Mouse (Mus musculus): ENCODE data around the gene Micu2. TPM values are rescaled to one million over a fixed set of nuclear protein-coding genes. Genes with fewer than 3 reads are reported as not detected.
"Not testable (repeated sequence)": the region's sequence is repeated elsewhere in the genome, so short reads cannot be mapped to it uniquely, and the experiment has no call there.

Gene Micu2
- polyA plus RNA-seq, 1 experiment from 2014 or later: 74.1 TPM

GRCm38 (mm10) chr14:57933608-57934007 lies 65.5 kb downstream of the Micu2 start:
- Histone ChIP-seq H3K4me2 (ENCODE audit: low read depth, low read length) (no peak overlapping the region), H3K27me3 (ENCODE audit: control insufficient read depth, insufficient read depth, low read depth, low read length) (no peaks in the 10 kb centered on the region), H3K4me1 (replicated peaks; ENCODE audit: control insufficient read depth, insufficient read depth, low read length) (no peaks in the 10 kb centered on the region), H3K9me3 (ENCODE audit: control insufficient read depth, low read length) (no peaks in the 10 kb centered on the region), H3K9ac (ENCODE audit: low read length) (no peak overlapping the region), H3K4me3 (ENCODE audit: low read length) (no peak overlapping the region), H3K36me3 (ENCODE audit: control insufficient read depth, insufficient read depth, low read length) (peaks cover 6% of the 10 kb centered on the region; the same call in 1 of the 2 replicates), H3K27ac (ENCODE audit: low read length) (no peak overlapping the region)
- ATAC-seq (ENCODE audit: low read depth): no peak
- 66% methylated on average over 7 of the region's 7 CpGs for WGBS

- Histone ChIP-seq H3K4me3 (ENCODE audit: low read length) (no peak overlapping the region), H3K36me3 (ENCODE audit: control insufficient read depth, insufficient read depth, low read length) (peaks cover 6% of the 10 kb centered on the region; the same call in 1 of the 2 replicates), H3K4me1 (replicated peaks; ENCODE audit: control insufficient read depth, insufficient read depth, low read length) (no peaks in the 10 kb centered on the region), H3K9ac (ENCODE audit: low read length) (no peak overlapping the region), H3K9me3 (ENCODE audit: control insufficient read depth, low read length) (no peaks in the 10 kb centered on the region), H3K27me3 (ENCODE audit: control insufficient read depth, insufficient read depth, low read depth, low read length) (no peaks in the 10 kb centered on the region), H3K27ac (ENCODE audit: low read length) (no peak overlapping the region), H3K4me2 (ENCODE audit: low read depth, low read length) (no peak overlapping the region)
- 61% methylated on average over 7 of the region's 7 CpGs for WGBS
- no peak for ATAC-seq (ENCODE audit: low read depth)
Measured at GRCm38 (mm10) chr14:57932881-57933443, 66.1 kb downstream of the Micu2 start.

GRCm38 (mm10) chr14:57921428-57922131 lies 77.5 kb downstream of the Micu2 start:
- ATAC-seq (ENCODE audit: low read depth): peak; percentile 64; the same call in 1 of the 2 replicates

GRCm38 (mm10) chr14:57920568-57921310 lies 78.3 kb downstream of the Micu2 start:
- Histone ChIP-seq H3K9me3 (ENCODE audit: control insufficient read depth, low read length) (peaks cover 3% of the 10 kb centered on the region), H3K27me3 (ENCODE audit: control insufficient read depth, insufficient read depth, low read depth, low read length) (no peaks in the 10 kb centered on the region), H3K4me1 (replicated peaks; ENCODE audit: control insufficient read depth, insufficient read depth, low read length) (no peaks in the 10 kb centered on the region), H3K4me3 (ENCODE audit: low read length) (no peak overlapping the region), H3K36me3 (ENCODE audit: control insufficient read depth, insufficient read depth, low read length) (peaks cover 30% of the 10 kb centered on the region), H3K4me2 (ENCODE audit: low read depth, low read length) (no peak overlapping the region), H3K9ac (ENCODE audit: low read length) (no peak overlapping the region), H3K27ac (ENCODE audit: low read length) (peak overlapping the region; percentile 50)
- 74% methylated on average over 18 of the region's 18 CpGs for WGBS
- ATAC-seq (ENCODE audit: low read depth): no peak

More at GRCm38 (mm10) chr14:57921428-57922131, 77.5 kb downstream of the Micu2 start:
- Histone ChIP-seq H3K4me3 (ENCODE audit: low read length) (no peak overlapping the region), H3K27me3 (ENCODE audit: control insufficient read depth, insufficient read depth, low read depth, low read length) (no peaks in the 10 kb centered on the region), H3K9ac (ENCODE audit: low read length) (no peak overlapping the region), H3K4me2 (ENCODE audit: low read depth, low read length) (no peak overlapping the region), H3K9me3 (ENCODE audit: control insufficient read depth, low read length) (peaks cover 3% of the 10 kb centered on the region), H3K36me3 (ENCODE audit: control insufficient read depth, insufficient read depth, low read length) (peaks cover 27% of the 10 kb centered on the region), H3K27ac (ENCODE audit: low read length) (peak overlapping the region; percentile 50), H3K4me1 (replicated peaks; ENCODE audit: control insufficient read depth, insufficient read depth, low read length) (no peaks in the 10 kb centered on the region)
- 55% methylated on average over 10 of the region's 10 CpGs for whole genome bisulfite sequencing

GRCm38 (mm10) chr14:57919148-57919875 lies 79.8 kb downstream of the Micu2 start:
- 85% methylated on average over 17 of the region's 17 CpGs for WGBS
- peaks cover 3% of the 10 kb centered on the region for H3K9me3 ChIP-seq (ENCODE audit: control insufficient read depth, low read length)
- no peak overlapping the region for H3K4me3 ChIP-seq (ENCODE audit: low read length)
- no peaks in the 10 kb centered on the region for H3K27me3 ChIP-seq (ENCODE audit: control insufficient read depth, insufficient read depth, low read depth, low read length)
- no peak for ATAC-seq (ENCODE audit: low read depth)
- H3K4me2 ChIP-seq (ENCODE audit: low read depth, low read length): no peak overlapping the region
- no peak overlapping the region for H3K27ac ChIP-seq (ENCODE audit: low read length)
- no peaks in the 10 kb centered on the region for H3K4me1 ChIP-seq (replicated peaks; ENCODE audit: control insufficient read depth, insufficient read depth, low read length)
- no peak overlapping the region for H3K9ac ChIP-seq (ENCODE audit: low read length)
- H3K36me3 ChIP-seq (ENCODE audit: control insufficient read depth, insufficient read depth, low read length): peaks cover 25% of the 10 kb centered on the region

GRCm38 (mm10) chr14:57915341-57915740 lies 83.7 kb downstream of the Micu2 start:
- ATAC-seq (ENCODE audit: low read depth): no peak
- H3K9me3 ChIP-seq (ENCODE audit: control insufficient read depth, low read length): no peaks in the 10 kb centered on the region
- no peak overlapping the region for H3K4me2 ChIP-seq (ENCODE audit: low read depth, low read length)
- 78% methylated on average over 6 of the region's 6 CpGs for WGBS
- H3K4me1 ChIP-seq (replicated peaks; ENCODE audit: control insufficient read depth, insufficient read depth, low read length): 0 out of 2 replicates have a peak, but pooled peaks cover 1% of the 10 kb centered on the region
- no peak overlapping the region for H3K27ac ChIP-seq (ENCODE audit: low read length)
- peaks cover 12% of the 10 kb centered on the region; the same call in 1 of the 2 replicates for H3K36me3 ChIP-seq (ENCODE audit: control insufficient read depth, insufficient read depth, low read length)
- no peak overlapping the region for H3K9ac ChIP-seq (ENCODE audit: low read length)
- H3K27me3 ChIP-seq (ENCODE audit: control insufficient read depth, insufficient read depth, low read depth, low read length): no peaks in the 10 kb centered on the region
- no peak overlapping the region for H3K4me3 ChIP-seq (ENCODE audit: low read length)

- WGBS: 36% methylated on average over 1 of the region's 1 CpGs
Measured at GRCm38 (mm10) chr14:57912211-57913007, 86.7 kb downstream of the Micu2 start.

GRCm38 (mm10) chr14:57911787-57912186 lies 87.3 kb downstream of the Micu2 start:
- H3K9me3 ChIP-seq (ENCODE audit: control insufficient read depth, low read length); H3K4me2 ChIP-seq (ENCODE audit: low read depth, low read length); H3K4me3 ChIP-seq (ENCODE audit: low read length); ATAC-seq (ENCODE audit: low read depth); H3K9ac ChIP-seq (ENCODE audit: low read length); H3K36me3 ChIP-seq (ENCODE audit: control insufficient read depth, insufficient read depth, low read length); H3K4me1 ChIP-seq (replicated peaks; ENCODE audit: control insufficient read depth, insufficient read depth, low read length); H3K27me3 ChIP-seq (ENCODE audit: control insufficient read depth, insufficient read depth, low read depth, low read length); H3K27ac ChIP-seq (ENCODE audit: low read length): not testable (repeated sequence)

More at GRCm38 (mm10) chr14:57912211-57913007, 86.7 kb downstream of the Micu2 start:
- not testable (repeated sequence) for H3K9me3 ChIP-seq (ENCODE audit: control insufficient read depth, low read length); H3K27me3 ChIP-seq (ENCODE audit: control insufficient read depth, insufficient read depth, low read depth, low read length); ATAC-seq (ENCODE audit: low read depth); H3K4me3 ChIP-seq (ENCODE audit: low read length); H3K36me3 ChIP-seq (ENCODE audit: control insufficient read depth, insufficient read depth, low read length); H3K9ac ChIP-seq (ENCODE audit: low read length); H3K4me1 ChIP-seq (replicated peaks; ENCODE audit: control insufficient read depth, insufficient read depth, low read length); H3K4me2 ChIP-seq (ENCODE audit: low read depth, low read length); H3K27ac ChIP-seq (ENCODE audit: low read length)
